Mouse (Mus musculus) heart, postnatal 0 days (tissue): ENCODE measurements at regions not wholly inside any gene's neighbourhood (a gene's known extent, or its start where the extent isn't known, plus 50 kb on each side); places are given as distances from the start of the nearest gene placed in this dataset.

ENCODE experiments used
- CTCF ChIP-seq: IDR thresholded peaks from 2 replicates; pipeline ENCODE4 v1.5.1; 2016; ENCODE audit warnings: antibody characterized with exemption, control low read depth, low read depth
- EP300 ChIP-seq: IDR thresholded peaks from 2 replicates; pipeline ENCODE4 v1.6.1; 2016; ENCODE audit warnings: antibody characterized with exemption, low read depth

GRCm38 (mm10) chr3:149664624-149665023 is 674.3 kb upstream of the Adgrl2 start:
- TF ChIP-seq EP300 (no peak), CTCF (no peak)
